Mouse (Mus musculus) lung, postnatal 4 days (tissue): ENCODE measurements at regions not wholly inside any gene's neighbourhood (a gene's known extent, or its start where the extent isn't known, plus 50 kb on each side); places are given as distances from the start of the nearest gene placed in this dataset.
"Not testable (repeated sequence)": the region's sequence is repeated elsewhere in the genome, so short reads cannot be mapped to it uniquely, and the experiment has no call there.

Source experiments
- DNase-seq, 2 experiments: peaks; one replicate each; pipeline ENCODE4 v3.0.0; 2021

- no peak for DNase-seq
Measured at GRCm38 (mm10) chr13:3341416-3341815, 196.4 kb upstream of the Gdi2 start.

- no peak for DNase-seq
Measured at GRCm38 (mm10) chr13:3343611-3344010, 194.3 kb upstream of the Gdi2 start.

DNA sequence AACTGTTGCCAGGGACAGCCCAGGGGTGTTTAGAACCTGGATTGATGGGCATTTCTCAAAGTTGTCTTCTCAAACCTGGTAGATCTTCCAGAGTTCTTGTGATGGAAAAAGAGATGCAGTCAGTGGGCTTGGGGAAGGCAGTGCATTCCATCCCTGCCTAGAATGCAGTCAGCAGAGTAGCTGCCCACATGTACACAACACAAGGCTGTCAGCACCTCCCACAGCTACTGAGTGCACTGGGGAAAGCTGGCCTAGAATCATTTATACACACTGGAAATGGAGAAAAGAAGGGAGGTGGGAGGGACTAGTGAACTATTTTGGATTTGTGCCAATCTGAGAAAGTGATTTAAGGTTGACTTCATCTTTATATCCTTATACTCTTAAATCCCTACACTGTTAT is 183.0 kb upstream of the Gdi2 start:
- DNase-seq, result not testable (repeated sequence)

GRCm38 (mm10) chr13:3358079-3358608 is 179.7 kb upstream of the Gdi2 start:
- peak; percentile 12 to 42 for DNase-seq

DNA sequence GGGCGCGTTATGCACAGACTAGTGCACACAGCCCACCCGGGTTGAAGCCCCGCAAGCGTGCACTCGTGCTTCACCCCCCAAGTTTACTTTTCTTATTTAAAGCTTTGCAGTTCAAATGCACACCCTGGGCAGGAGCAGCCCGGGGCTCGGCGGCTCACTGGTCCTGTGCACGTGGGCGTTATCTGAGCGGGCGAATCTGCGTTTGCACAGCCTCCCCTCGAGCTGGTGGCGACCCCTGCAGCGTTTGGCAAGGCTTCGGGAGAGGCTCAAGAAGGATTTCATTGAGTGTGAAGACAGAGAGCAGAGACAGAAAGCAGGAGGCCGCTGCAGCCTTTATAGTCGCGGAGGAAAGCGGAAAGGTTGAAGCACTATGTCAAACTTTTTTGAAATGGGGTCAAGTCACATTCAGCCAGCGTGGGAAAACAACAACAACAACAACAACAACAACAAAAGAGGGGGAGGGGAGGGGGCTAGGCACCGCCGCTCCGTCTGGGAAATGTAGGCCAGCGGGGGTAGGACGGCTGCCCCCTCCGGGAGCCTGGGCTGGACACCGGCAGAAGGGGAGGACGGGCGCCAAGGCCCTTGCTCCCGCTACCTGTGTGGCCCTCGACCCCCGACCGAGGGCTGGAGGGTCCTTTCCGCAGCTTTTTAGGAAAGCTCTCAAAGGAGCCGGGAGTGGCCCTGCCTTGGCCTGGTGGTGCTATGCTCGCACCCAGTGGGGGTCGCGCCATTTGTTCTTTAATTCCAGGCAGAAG is 178.7 kb upstream of the Gdi2 start:
- DNase-seq, result peak; percentile 9 to 23

DNA sequence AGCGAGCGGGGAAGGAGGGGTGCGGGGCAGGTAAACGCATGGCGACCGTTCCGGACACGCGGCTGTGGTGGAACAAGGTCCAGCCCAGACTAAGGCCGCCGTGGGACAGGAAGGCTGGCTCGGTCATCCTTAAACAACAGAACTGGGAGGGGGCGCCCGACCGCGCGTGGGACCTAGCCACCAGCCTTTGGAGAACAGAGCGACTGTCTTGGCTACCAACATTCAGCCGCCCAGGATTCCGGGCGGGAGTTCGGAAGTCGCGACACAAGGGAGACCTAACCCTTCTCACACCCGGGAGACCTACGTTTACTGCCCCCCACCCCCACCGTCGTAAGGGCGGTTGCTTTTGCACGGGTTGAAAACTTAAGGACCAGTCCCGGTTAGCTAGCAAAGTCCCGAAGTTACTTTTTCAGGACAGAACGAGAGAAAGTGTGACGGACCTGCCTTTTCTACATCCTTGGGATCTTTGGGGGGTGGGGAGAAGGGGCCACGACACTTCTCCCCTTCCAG is 178.1 kb upstream of the Gdi2 start:
- DNase-seq, result peak; percentile 38 to 43

DNA sequence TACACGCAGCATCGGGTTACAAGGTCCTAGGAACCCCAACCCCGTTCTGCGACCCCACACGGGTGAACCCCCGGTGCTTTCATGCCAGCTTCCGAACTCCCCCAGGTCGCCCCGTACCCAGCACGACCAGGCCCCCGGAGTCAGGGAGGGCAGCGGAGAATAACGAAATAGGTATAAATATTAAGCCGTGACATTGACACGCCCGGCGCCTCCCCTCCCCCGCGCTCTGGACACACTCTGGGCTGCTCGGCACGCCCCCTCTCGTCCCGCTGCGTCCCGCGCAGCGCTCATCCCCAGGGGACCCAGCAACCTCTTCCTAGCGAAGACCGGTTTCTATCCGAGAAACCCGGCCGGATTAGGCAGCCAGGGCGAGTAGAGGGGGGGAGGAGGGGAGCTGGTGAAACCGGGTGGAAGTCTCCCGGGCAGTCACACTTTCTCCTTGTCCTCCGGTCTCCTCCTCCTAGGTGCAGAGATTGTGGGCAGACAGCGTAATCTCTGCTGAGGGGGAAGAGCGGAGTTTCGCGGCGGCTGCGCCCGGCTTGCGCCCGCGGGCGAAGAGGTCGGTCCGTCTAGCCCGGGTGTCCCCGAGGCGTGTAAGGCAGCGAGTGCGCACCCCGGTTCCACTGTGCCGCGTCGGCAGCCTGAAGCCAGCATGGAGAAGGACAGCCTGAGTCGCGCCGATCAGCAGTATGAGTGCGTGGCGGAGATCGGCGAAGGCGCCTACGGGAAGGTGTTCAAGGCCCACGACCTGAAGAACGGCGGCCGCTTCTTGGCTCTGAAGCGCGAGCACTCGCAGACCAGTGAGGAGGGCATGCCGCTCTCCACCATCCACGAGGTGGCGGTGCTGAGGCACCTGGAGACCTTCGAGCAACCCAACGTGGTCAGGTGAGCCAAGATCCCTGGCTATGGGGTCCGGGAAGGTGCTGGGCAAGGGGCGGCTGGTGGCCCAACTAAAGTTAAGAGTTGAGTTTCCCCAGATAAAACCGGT is 177.1 kb upstream of the Gdi2 start:
- peak; percentile 61 to 68 for DNase-seq

GRCm38 (mm10) chr13:3372701-3373100 is 165.2 kb upstream of the Gdi2 start:
- no peak for DNase-seq

GRCm38 (mm10) chr13:3373522-3374220 is 164.2 kb upstream of the Gdi2 start:
- DNase-seq, result not testable (repeated sequence)

- no peak for DNase-seq
Measured at GRCm38 (mm10) chr13:3374796-3375195, 163.1 kb upstream of the Gdi2 start.

- not testable (repeated sequence) for DNase-seq
Measured at GRCm38 (mm10) chr13:3377801-3378200, 160.1 kb upstream of the Gdi2 start.

DNA sequence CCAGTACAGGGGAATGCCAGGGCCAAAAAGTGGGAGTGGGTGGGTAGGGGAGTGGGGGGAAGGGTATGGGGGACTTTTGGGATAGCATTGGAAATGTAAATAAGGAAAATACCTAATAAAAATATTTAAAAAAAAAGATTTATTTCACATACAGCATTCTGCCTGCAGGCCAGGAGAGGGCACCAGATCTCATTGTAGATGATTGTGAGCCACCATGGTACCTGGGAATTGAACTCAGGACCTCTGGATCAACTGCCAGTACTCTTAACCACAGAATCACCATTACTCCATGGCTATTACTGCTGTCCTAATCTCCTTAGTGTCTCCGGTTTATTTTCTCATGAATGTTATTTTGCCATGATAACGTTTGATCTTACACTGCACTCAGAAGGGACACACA is 132.1 kb upstream of the Gdi2 start:
- not testable (repeated sequence) for DNase-seq

DNA sequence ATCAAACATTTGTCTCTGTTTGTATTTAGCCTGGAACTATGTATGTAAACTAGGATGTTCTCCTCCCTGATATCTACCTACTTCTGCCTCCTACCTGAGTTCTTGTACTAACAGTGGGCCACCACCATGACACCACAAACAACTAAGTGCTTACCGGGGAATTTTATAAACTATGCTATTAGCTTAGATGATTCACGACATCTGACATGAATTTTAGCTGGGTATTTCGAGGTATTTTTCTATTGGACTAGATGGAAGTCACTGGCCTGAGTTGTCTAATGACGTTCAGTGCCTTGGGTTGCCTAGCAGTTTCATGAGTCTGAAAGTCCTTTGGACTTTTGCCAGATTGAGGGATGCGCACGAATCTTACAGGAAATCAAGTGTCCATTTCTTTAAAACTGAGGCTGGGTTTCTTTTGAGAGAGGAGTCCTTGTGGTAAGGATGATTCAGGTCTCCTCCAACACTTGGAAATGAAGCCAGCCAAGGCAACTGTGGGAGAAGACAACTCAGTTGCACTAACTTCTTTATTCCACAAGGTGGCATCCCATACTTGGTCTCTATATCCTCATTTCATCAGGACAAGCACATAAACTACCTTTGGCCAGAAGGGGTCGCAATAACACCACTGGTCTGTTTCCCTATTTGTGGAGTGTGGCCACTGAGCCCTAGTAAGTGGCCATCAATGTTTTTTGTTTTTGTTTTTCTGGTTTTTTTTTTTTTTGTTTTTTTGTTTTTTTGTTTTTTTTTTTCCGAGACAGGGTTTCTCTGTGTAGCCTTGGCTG is 131.4 kb upstream of the Gdi2 start:
- peak in 1 of 2 experiments; percentile 82 for DNase-seq

DNA sequence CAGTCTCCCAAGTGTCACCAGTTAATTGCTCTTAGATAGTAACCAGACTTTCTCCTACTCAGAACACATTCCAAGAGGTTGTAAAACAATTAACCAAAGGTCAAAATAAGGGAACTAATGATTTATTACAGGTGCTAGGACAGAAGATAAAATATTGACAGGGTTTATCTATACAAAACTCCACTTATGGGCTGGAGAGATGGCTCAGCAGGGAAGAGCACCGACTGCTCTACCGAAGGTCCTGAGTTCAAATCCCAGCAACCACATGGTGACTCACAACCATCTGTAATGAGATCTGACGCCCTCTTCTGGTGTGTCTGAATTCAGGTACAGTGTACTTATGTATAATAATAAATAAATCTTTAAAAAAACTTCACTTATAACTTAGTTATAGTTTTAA is 127.6 kb upstream of the Gdi2 start:
- DNase-seq, result not testable (repeated sequence)

DNA sequence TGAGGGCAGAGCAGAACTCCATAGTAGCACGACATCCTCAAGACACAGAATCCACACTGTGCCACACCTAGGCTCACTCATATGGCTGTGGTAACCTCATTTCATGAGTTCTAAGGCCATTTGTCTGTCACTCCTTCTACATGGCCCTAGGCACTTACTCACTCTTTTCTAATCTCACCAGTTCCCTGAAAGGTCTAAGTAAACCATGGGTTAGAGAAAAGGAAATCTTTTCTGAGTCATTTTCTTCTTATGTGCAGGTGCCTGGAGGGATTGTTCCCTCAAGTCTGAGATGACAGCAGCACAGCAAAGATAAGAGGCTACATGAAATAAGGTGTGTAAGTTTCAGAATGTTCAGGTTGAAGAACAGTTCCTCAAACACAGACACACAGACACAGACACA is 120.8 kb upstream of the Gdi2 start:
- no peak for DNase-seq

GRCm38 (mm10) chr13:3455374-3455773 is 82.5 kb upstream of the Gdi2 start:
- DNase-seq, result not testable (repeated sequence)

GRCm38 (mm10) chr13:3476884-3477283 is 61.0 kb upstream of the Gdi2 start:
- DNase-seq, result no peak

- peak; percentile 59 to 61 for DNase-seq
Measured at GRCm38 (mm10) chr13:3477997-3478728, 59.7 kb upstream of the Gdi2 start.
